Mouse (Mus musculus) lung, postnatal 36 days (tissue): ENCODE results near the gene Cd4.
A peak's percentile ranks its signal among the peaks of the same experiment; 100 is the strongest.

Experiments used
- DNase-seq: peaks from one replicate; pipeline ENCODE4 v3.0.0; 2022; ENCODE audit warnings: mixed read lengths

The Cd4 gene

DNA sequence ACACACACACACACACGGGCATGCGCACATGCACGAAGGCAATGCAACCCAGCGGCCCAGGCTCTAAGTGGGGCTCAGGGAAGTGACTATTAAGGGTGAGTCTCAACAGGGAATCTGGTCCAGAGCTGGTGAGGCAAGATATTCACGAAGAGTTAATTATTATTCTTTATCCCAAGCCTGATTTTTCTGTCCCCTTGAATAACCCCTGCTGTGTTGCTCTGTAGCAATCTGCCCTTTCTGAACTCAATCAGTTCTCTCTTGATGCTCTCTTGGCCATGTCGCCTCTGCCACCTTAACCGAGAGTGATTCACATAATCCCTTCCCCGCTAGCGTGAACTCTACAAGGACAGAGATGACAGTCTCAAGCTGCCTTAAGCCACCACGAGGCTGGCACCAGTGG is 4.7 kb downstream of the Cd4 start:
- no peak for DNase-seq

DNA sequence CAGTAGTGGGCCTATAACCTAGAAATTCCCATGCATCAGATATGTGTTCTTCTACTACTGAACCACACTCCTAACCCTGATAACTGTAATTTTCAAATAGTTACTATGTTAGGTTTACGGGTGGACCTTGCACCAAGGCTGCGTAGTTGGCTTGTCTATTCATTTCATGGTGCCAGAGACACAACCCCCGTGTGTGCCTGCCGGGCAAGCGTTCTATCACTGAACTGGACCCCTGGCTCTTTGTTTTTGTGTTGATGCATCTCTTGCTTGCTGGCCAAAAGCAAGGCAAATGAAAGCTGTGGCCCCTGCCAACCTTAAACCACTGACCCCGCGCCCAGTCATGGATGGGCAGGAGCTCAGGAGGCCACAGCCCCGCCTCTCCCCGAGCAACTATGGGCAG is 6.2 kb downstream of the Cd4 start:
- no peak for DNase-seq

- no peak for DNase-seq
Measured at GRCm38 (mm10) chr6:124879390-124879789, 8.6 kb downstream of the Cd4 start.

DNA sequence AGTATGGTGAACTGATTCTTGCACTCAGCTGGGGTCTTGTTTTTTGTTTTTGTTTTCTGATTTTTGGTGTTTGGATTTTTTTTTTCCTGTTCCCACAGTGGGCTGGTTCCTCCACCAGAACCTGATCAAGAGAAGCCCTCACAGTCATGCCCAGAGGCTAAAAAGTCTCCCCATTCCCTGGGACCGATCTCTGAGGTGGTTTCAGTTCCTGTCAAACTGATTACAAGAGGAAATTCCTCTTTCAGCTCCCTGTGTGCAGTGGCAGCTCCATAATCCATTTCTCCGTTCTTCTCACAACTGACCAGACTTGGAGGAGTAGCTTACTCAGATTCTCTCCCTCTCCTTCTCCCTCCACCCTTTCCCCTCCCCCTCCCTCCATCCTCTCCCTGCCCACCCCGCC is 13.7 kb downstream of the Cd4 start:
- DNase-seq, result no peak

DNA sequence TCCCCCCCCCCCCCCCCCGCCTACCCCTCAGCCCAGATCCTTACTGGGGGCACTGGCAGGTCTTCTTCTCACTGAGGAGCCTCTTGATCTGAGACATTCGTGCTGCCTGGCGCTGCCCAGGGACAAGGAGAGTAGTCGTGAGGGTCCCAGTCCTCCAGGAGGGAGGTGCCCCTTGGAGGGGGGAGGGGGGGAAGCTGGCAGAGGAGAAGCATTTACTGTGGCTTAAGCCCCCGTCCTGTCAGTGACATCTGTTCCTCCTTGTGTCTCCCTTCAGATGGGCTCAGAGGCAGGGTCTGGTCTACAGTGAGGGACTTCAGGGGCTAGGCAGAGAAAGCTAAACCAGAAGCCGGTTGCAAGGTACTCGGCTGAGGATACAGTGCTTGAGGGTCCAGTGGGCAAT is 21.5 kb downstream of the Cd4 start:
- no peak for DNase-seq

GRCm38 (mm10) chr6:124865766-124866362 is 22.2 kb downstream of the Cd4 start:
- DNase-seq, result no peak

GRCm38 (mm10) chr6:124863658-124864298 is 24.2 kb downstream of the Cd4 start, which contains the start of gene Gpr162:
Gene Gpr162 (minus strand): TSS chr6:124863983.
- peak; percentile 40 for DNase-seq

- DNase-seq, result no peak
Measured at GRCm38 (mm10) chr6:124863125-124863657, 24.8 kb downstream of the Cd4 start.

- no peak for DNase-seq
Measured at GRCm38 (mm10) chr6:124862406-124863124, 25.5 kb downstream of the Cd4 start.

DNA sequence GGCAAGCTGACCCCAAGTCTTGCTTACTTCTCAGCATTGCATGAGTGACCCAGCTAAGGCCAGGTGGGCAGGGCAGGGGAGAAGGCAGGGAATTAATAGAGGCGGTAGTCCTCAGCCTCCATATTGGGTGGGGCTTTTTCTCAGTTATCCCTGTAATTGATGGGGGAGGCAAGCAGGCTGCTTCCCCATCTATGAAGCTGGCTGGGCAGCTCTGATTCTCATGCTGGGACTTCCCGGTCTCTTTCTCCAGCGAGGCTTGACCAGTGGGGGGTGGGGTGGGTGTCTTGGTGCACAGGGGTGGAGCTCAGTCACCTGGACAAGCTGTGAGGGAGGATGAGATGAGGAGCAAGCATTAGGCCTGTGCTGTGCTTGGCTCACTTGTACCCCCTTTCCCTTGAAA is 26.2 kb downstream of the Cd4 start:
- no peak for DNase-seq

- no peak for DNase-seq
Measured at GRCm38 (mm10) chr6:124861266-124861665, 26.8 kb downstream of the Cd4 start.

- DNase-seq, result no peak
Measured at GRCm38 (mm10) chr6:124860511-124860910, 27.5 kb downstream of the Cd4 start.

DNA sequence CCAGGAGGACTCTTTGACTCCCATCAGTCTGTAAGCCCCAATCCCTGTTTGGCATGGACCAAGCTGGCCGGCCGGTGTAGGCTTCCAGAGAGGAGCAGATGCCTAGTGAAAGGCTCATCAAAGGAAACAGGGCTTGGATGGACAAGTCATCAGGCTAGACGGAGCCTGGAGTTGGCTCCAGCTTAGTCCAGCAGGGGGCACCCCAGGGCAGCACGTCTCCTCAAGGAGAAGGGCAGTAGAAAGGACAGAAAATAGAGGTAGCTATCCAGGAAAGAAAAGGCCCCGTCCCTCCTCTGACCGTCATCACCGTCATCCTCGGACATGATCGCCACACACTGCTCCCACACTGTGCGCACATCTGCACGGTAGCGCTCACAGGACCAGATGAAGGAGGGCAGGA is 28.3 kb downstream of the Cd4 start:
- peak; percentile 89 for DNase-seq

- no peak for DNase-seq
Measured at GRCm38 (mm10) chr6:124858561-124859318, 29.3 kb downstream of the Cd4 start.

GRCm38 (mm10) chr6:124857840-124858530 is 30.0 kb downstream of the Cd4 start:
- DNase-seq, result no peak

DNA sequence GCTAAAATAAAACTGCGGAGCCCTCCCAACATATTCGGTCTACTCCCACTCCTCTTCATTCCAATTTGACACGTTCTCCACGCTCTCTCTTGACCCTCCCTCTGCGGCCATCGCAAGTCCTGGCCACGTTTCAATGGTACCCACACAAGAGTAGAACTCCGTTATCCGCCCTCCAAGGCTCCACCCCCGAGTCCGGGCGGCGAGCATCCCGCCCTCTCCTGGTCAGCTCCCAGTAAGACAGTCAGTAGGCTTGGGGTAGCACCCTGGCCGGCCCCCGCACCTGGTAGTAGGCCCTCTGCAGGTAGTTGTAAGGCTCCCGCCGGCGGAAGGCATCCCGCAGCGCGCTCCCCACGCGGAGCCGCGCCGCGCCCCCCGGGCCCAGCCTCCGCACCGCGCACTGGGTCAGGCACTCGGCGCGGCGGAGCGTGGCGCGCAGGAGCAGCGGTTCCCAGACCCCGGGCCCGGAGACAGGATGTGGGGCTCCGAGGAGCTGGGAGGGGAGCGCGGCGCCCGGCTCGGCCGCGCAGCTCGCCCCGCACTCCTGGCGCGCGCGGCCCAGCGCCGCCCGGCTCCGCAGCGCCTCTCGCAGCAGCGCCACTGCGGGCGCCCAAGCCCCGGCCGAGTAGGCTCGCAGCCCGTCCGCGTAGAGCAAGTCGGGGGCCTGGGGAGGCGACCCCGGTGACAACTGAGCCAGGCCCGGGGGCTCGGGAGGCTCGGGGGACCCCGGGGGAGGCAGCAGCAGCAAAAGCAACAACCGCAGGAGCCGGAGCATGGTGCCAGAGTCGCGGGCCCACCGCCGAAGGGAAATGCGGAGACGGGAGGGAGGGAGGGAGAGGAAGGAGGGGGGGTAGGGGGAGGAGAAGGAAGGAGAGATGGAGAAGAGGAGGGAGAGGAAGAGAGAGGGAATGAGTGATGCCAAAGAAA is 30.8 kb downstream of the Cd4 start, which contains the start of gene P3h3:
P3h3 (minus strand) TSS at position 837 of the 924 bp plus-strand sequence.
- peak; percentile 83 for DNase-seq

DNA sequence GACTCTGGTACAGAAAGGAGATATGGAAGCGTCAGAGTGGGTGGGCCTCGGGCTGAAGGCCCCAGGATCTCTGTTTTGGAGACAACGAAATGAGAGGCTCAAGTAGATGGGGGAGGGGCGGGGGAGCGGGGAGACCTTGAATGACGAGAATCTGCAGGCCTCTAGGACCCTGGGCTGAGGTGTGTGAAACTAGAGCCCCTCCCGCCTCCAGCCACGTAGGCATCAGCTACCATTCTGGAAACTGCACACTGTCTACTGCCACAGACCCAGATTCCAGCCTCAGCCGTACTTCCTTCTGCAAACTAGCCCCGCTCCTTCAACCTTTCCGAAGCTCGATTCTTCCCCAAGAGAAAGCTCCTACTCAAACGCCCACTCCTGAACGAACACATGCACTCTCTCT is 31.7 kb downstream of the Cd4 start:
- DNase-seq, result no peak

- no peak for DNase-seq
Measured at GRCm38 (mm10) chr6:124854647-124855046, 33.4 kb downstream of the Cd4 start.

DNA sequence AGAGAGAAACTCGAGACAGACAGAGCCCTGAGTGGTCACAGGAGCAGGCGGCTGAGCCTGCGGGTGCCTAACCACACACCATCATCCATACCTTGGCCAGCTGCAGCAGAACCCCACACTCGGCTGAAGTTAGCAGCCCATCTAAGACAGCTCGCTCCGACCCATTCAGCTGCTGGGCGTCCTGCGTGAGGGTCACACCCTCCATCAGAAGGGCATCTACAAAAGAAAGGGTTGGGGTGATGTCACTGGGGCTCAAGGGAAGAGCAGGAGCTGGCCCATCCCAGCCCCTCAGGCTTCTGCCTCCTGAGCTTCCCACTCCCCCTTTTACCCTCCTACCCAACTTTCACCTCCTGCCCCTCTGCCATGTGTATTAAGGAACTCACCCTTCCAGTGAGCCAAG is 37.5 kb downstream of the Cd4 start:
- DNase-seq, result no peak

- DNase-seq, result peak; percentile 97
Measured at GRCm38 (mm10) chr6:124847305-124847704, 40.7 kb downstream of the Cd4 start.
